Mouse (Mus musculus): ENCODE measurements around the gene Kctd2.

GRCm38 (mm10) chr11:115373805-115374694, 45.9 kb upstream of the Kctd2 start:
- TF ChIP-seq CTCF (IDR thresholded peaks at IDR 0.05; ENCODE audit: borderline replicate concordance, control insufficient read depth, extremely low read depth, insufficient read depth, low read length, poor library complexity) (no peak), POLR2A (IDR thresholded peaks at IDR 0.05; ENCODE audit: control insufficient read depth, extremely low read depth, insufficient read depth, low read length, poor library complexity) (no peak)
